Mouse (Mus musculus) erythroblast, adult 5-6 weeks (primary cell): ENCODE measurements around the gene Lin54. TPM values are rescaled to one million over a fixed set of nuclear protein-coding genes. Genes with fewer than 3 reads are reported as not detected.

Source experiments
- ATAC-seq: replicated peaks from 2 replicates; pipeline ENCODE4 v1.8.0; 2016; ENCODE audit warnings: moderate number of reproducible peaks, mild to moderate bottlenecking, moderate TSS enrichment, inconsistent platforms; ENCODE audit not compliant: poor library complexity, low FRiP score, severe bottlenecking
- total RNA-seq, 2 experiments: library from RNA; stranded (forward) in 1 of 2; stranded (reverse) in 1 of 2; fragments of 150-400 nt in 1 of 2; fragments of 200-764, 138-1000 nt in 1 of 2; gene quantifications; 2 replicates each; pipeline versions ENCODE4 v1.2.3 to v1.2.4; 2015 to 2017; ENCODE audit warnings: low replicate concordance in 2 of 2

Gene Lin54
- total RNA-seq (2015; ENCODE audit: low replicate concordance): 27.2 and 29.0 TPM in 2 replicates
- 17.7 and 19.5 TPM in 2 replicates for total RNA-seq (2017; ENCODE audit: low replicate concordance)

GRCm38 (mm10) chr5:100500458-100500961 lies at the start of gene Lin54:
TSS of gene Lin54 (minus strand) at chr5:100500639.
- ATAC-seq: peak; percentile 60

- ATAC-seq: no peak
These were observed 49.7 kb upstream of the Lin54 start for GRCm38 (mm10) chr5:100550151-100550550.

- ATAC-seq: no peak
These were observed 48.9 kb upstream of the Lin54 start for GRCm38 (mm10) chr5:100549311-100549710.

- ATAC-seq: no peak
These were observed 47.8 kb upstream of the Lin54 start for GRCm38 (mm10) chr5:100548236-100548635.

GRCm38 (mm10) chr5:100546294-100547080 lies 46.0 kb upstream of the Lin54 start:
- ATAC-seq: no peak

- ATAC-seq: peak; percentile 75
These were observed 36.2 kb upstream of the Lin54 start for GRCm38 (mm10) chr5:100536638-100537037.

- ATAC-seq: no peak
These were observed 35.4 kb upstream of the Lin54 start for GRCm38 (mm10) chr5:100535826-100536225.

GRCm38 (mm10) chr5:100526164-100526563 lies 25.7 kb upstream of the Lin54 start:
- ATAC-seq: no peak

GRCm38 (mm10) chr5:100525620-100526019 lies 25.2 kb upstream of the Lin54 start:
- no peak for ATAC-seq

- ATAC-seq: no peak
These were observed 24.5 kb upstream of the Lin54 start for GRCm38 (mm10) chr5:100524921-100525320.

GRCm38 (mm10) chr5:100523331-100523730 lies 22.9 kb upstream of the Lin54 start:
- no peak for ATAC-seq

GRCm38 (mm10) chr5:100520223-100520622 lies 19.8 kb upstream of the Lin54 start:
- no peak for ATAC-seq

GRCm38 (mm10) chr5:100519027-100519411 lies 18.6 kb upstream of the Lin54 start:
- ATAC-seq: peak; percentile 18

- ATAC-seq: peak; percentile 98
These were observed 17.9 kb upstream of the Lin54 start, which contains the start of gene Cops4 for GRCm38 (mm10) chr5:100518049-100519026. TSS of gene Cops4 (plus strand) at chr5:100518309.

- no peak for ATAC-seq
These were observed 12.1 kb upstream of the Lin54 start for GRCm38 (mm10) chr5:100512576-100512975.

- no peak for ATAC-seq
These were observed 8.8 kb upstream of the Lin54 start for GRCm38 (mm10) chr5:100509247-100509646.

- no peak for ATAC-seq
These were observed 828 bp upstream of the Lin54 start for GRCm38 (mm10) chr5:100501267-100501666.

- peak; percentile 53 for ATAC-seq
These were observed 571 bp downstream of the Lin54 start for GRCm38 (mm10) chr5:100499831-100500304.

- ATAC-seq: no peak
These were observed 1.2 kb downstream of the Lin54 start for GRCm38 (mm10) chr5:100499243-100499642.
